Mouse (Mus musculus): Measurements from ENCODE around the gene Dnmt3a. TPM values are rescaled to one million over a fixed set of nuclear protein-coding genes. Genes with fewer than 3 reads are reported as not detected.

The Dnmt3a gene
- 100 to 1,000 TPM; 124 to 136 TPM for total RNA-seq (2021)
- long read RNA-seq, experiment 1, partial matches to known transcripts = 5 of 17 reads
- long read RNA-seq, experiment 1, other reads (novel, unspliced or antisense) = 12 of 17 reads
- long read RNA-seq, experiment 2, full-length matches to known transcripts = 11 of 74 reads
- long read RNA-seq, experiment 2, partial matches to known transcripts = 8 of 74 reads
- long read RNA-seq, experiment 2, other reads (novel, unspliced or antisense) = 55 of 74 reads

DNA sequence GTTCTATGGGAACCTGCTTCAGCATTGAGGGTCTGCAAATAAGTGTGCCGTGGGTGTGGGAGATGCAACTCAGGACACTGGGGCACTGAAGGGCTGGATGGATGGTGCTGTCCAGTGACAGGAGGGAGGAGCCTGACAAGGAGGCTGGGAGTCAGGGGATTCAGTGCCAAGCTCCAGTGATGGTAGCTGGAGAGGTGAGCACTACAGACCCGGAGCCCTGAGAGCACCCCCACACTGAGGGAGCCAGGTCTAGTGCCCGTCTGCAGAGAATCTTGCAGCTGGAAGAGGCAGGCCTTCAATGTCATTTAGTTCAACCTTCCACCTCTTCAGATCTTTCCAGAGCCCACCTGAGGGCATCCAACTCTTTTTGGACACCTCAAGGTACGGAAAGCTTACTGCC lies at the start of gene Dnmt3a:
TSS of gene Dnmt3a (plus strand) at position 156 of the 400 bp plus-strand sequence.
- no peak for DNase-seq (ENCODE audit: low spot score in 2 of 2)

DNA sequence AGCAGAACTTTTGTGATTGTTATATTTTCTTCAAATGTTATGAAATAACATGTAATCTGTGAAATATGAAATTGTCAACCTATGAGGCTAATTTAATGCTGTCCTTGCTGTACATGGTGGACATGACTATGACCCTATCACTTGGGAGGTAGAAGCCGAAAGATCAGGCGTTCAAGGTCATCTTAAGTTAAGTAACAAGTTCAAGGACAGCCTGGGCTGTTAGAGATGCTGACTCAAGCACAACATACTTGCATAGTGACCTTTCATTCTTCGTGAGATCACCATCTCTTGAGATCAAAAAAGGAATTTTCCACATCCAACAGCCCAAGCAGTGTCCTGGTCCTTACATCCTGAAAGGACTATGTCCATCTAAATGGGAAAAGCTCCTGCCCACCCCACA lies 49.6 kb upstream of the Dnmt3a start:
- DNase-seq (ENCODE audit: low spot score in 2 of 2) = no peak

DNA sequence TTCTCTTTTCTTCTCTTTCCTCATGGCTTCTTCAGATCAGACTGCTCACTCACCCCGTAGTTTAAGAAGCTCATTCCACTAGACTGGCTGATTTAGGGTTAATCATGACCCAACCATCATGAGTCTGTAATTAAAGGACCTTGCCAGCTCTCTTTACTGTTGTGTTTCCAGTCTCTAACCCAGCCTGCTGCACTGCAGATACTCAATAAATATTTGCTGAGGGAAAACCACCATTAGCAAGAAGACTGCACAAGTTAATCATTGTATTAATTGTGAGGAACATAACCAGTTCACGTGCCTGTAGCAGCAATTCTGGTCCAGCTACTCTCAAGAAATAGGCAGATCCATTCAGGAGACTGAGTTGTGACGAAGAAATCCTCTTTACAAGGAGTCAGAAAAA lies 47.7 kb upstream of the Dnmt3a start:
- no peak for DNase-seq (ENCODE audit: low spot score in 2 of 2)

DNA sequence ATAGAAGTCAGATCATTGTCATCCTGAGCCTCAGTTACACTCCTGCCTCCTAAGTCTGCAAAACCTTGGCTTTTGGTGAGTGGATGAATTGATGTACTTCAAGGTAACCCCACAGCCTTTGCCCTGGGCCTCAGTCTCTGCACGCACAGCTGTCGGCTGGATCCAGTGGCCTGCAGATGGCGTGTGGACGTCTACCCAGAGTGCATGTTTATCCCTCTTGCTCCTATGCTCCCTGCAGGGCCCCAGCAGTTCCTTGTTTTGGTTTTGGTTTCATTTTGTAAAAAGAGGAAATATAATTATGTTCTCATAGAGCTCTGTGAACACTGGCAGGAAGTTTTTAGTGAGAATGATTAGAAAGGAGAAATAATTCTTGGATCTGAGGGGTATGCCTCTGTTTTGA lies 46.4 kb upstream of the Dnmt3a start:
- peak in 1 of 2 experiments; percentile 24 for DNase-seq (ENCODE audit: low spot score in 2 of 2)

DNA sequence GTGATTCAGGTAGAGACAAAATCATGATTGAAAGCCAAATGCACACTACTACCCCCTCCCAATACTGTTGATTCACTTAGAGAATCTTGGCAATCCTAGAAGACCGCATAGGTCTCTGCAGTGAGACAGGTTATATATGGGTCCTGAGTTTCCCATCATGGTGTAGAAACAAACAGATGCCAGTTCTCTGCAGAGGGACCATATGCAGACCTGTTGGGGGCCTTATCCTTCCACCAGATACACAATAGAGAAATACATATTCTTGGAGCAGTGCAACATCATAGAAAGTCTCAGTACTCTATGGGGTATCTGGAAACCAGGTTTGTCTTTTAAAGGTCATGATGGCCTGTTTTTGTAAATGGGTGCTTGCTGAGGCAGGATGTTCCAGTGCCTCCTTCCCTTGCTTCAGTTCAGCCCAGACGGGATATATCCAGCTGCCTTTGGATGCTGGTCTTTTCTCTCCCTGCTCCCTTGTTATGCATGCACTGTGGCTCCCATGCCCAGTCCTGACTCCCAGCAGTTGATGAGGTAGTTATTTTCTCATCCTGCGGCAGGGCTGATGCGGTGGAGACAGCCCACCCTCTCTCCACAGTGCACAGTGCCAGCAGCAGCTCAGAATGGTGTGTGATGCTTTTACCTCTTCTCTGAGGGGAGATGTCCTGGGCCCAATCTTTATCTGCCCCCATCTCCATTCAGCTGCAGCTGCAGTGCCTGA lies 44.8 kb upstream of the Dnmt3a start:
- no peak for DNase-seq (ENCODE audit: low spot score in 2 of 2)

DNA sequence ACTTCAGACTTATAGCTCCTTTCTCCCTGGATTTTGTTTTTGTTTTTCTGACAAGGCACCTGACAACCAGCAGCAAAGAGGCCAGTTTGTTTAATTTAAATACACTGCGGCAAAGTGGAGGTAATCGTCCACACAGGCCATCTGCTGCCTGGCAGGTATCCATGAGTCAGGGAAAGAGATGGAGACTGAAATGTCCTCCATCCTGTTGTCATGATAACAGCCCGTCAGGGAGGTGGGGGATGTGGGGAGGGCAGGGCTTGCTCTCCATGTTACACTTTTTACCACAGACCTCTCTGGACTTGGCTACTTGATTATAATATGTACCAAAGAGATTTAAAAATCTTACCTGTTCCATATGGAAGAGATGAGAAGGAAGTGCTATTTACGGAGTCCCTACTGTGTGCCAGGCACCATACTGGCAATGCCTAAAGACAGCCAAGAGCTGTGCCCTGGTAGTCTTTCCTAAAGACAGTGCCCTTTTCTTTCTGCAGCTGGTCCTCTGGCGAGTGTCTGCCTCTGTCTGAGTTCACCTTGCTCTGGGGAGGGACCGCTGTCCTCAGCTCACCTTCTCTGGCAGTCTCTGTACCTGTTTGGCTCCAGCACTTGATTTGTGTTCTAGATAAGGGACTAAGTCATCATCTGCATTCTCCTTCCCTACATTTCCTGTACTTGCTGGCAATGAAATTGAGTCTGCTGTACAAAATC lies 44.1 kb upstream of the Dnmt3a start:
- no peak for DNase-seq (ENCODE audit: low spot score in 2 of 2)

DNA sequence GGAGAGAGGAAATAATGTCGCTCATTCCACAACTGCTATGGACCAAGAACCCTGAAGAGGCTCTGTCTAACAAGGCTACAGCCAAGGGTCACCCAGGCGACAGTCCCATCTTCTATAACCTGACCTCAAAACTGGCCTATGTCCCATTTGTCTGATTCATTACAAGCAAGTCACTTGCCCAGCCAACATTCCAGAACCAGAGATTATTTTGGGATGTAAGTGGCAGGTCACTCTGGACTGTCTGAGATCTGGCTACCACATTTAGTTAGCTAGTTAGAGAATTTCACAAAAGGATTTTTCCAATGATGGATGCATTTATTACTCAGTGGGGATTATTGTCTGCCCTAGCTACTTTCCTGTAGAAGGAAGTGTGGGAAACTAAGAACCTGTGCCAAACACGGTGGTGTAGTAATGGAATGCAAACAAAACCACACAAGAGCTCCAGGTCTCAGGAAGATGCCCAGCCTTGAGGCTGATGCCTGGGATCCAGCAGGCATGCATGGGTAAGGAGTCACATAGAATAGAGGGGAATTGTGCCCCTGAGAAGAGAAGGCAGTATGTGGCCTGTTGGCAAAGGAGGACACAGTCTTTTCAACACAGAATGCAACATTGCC lies 41.5 kb upstream of the Dnmt3a start:
- DNase-seq (ENCODE audit: low spot score in 2 of 2) = no peak

DNA sequence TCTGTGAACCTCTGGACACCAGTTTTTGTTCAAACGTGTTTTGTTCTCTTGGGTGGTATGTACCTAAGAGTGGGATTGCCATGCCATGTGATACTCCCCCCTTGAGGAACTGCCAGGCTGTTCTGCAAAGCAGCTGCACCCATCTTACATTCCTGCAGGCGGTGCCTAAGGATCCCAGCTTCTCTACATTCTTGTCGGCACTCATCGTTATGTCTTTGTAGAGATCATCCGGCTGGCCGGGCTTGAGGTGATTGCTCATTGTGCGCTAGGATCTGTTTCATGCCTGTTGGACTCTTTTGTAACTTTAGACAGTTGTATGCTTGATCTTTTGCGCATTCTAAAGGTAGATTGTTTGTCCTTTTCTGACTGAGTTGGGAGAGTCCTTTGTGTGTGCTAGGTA lies 38.4 kb upstream of the Dnmt3a start:
- no peak for DNase-seq (ENCODE audit: low spot score in 2 of 2)

DNA sequence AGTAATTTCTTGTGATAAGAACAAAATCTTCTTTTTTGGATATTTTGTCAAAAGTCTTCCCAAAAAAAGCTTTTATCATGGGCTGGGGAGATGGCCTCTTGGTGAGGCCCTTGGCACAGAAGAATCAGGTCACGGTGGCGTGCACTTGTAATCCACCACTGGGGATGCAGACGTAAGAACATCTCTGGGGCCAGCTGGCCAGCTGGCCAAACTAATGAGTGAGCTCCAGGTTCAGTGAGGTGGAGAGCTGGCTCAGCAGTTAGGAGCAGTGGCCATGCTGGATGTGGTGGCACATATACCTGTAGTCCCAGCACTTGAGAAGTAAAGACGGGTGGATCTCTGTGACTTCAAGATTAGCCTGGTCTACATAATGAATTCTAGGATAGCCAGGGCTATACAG lies 37.4 kb upstream of the Dnmt3a start:
- no peak for DNase-seq (ENCODE audit: low spot score in 2 of 2)

DNA sequence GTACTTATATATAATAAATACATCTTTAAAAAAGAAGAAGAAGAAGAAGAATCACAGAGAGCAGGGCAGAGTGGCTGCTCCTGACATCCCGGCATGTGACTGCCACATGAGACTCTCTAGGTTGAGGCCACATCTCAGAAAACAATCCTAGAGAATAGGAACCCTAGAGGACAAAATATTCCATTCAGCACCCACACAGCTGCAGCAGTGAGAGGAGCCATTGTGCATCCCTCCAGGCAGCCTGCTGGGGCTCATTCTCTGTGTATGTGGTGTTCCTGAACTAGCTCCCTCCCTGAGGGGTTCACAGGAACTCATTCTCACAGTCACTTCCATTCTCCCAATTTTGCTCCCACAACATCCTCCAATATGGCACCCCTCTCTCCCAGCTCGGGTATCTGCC lies 35.3 kb upstream of the Dnmt3a start:
- DNase-seq (ENCODE audit: low spot score in 2 of 2) = no peak

DNA sequence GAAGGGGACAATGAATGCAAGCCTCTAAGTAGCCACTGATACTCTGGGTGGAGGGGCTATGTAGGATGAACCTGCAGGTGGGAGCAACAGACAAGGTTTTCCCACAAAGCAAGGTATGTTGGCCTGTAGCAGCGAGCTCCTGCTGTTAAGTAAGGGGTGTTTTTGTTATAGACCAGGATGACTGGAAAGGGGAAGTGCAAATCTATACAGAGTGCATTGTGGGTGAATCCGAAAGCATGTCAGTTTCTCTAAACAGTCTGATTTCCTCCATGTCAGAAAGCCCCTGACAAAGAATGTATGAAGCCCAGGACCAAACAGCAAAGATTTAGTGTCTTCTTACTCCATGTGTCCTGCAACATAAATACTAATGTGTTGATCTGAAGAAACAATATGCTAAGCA lies 34.7 kb upstream of the Dnmt3a start:
- DNase-seq (ENCODE audit: low spot score in 2 of 2) = no peak

DNA sequence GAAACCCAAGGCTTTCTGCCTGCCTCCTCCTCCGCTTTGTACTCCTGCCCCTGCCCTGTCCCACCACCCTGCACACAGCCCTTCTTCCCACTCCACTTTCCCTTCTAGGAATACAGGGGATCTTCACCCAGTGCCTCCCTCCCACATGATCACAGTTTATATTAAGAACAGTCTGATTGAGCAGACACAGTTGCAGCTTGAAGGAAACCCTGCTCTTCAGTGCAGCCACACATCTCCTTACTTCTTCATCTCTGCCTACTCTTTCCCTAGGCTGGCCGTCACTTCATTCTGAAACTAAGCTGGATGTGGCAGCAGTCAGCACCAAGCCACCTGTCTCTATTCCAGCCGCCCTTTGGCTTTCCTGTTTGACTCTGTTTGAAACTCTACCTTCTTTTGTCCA lies 32.2 kb upstream of the Dnmt3a start:
- DNase-seq (ENCODE audit: low spot score in 2 of 2) = no peak

DNA sequence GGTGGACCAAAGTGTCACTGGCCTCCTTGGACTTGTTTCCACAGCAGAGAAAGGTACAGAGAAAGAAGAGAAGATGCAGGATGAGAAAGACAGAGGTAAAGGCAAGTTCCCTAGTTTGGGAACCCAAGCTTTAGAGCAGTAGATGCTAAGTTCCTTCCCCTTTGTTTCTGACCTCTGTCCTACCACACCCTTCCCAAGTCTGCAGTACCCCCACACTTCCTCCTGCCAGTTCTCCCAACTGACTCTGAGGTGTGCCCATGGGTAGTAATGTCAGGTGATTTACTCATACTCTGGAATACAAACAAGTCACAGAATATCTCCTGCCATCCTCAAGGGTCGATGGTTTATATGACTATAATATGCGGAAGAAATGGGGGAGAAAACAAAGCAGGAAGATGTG lies 29.8 kb upstream of the Dnmt3a start:
- DNase-seq (ENCODE audit: low spot score in 2 of 2) = no peak

DNA sequence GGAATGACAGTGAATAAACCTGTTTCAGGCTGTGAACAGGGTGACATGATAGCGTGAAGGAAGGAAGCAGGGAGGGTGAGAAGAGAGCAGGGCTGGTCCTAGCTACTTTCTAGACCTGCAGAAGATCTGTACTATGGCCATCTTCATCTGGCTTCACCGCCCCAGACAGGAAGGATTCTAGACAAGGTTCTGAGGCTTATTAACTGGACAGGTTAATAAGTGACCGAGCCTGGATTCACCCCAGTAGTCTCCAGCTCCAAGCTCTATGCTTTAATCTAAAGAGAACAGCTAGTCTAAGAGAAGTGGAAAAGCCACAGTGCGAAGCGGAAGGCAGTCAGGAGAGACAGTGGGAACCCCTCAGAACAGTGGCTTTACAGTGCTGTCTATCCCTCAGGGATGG lies 28.1 kb upstream of the Dnmt3a start:
- no peak for DNase-seq (ENCODE audit: low spot score in 2 of 2)

DNA sequence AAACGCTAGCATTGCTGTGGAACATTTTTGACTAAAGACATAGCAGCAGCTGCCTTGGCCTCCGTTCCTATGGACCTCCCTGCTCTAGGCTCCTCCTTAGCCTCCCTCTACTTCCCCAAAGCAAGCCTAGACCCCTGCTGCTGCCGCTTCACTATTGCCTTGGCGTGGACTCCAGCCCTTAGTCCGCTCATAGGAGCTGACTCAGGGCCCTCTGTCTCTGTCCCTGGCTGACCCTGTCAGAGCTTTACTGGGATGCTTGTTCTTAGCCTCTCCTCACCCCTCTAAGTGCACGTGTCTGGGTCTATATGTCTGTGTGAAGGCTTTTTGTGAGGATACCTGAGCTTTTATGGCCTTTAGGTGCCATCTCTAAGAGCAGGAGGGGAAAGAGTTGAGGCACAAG lies 27.5 kb upstream of the Dnmt3a start:
- DNase-seq (ENCODE audit: low spot score in 2 of 2) = no peak

DNA sequence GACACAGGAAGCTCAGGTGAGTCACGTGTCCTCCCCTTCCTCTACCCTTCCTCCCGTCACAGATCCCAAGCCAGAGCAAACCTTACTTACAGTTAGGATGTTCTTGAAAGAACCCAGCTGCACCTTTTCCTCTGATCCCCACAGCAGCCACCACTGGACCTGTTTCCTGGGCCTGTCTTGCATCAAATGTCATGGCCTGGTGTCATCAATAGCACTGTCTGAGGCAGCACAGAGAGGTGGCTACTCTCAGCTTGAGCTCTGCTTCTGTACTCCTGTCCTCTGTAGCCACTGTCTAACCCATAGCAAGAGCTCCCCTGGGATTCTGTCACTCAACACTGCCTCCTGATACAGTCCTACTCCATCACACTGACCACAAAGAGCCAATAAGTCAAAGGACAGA lies 26.2 kb upstream of the Dnmt3a start:
- DNase-seq (ENCODE audit: low spot score in 2 of 2) = no peak

DNA sequence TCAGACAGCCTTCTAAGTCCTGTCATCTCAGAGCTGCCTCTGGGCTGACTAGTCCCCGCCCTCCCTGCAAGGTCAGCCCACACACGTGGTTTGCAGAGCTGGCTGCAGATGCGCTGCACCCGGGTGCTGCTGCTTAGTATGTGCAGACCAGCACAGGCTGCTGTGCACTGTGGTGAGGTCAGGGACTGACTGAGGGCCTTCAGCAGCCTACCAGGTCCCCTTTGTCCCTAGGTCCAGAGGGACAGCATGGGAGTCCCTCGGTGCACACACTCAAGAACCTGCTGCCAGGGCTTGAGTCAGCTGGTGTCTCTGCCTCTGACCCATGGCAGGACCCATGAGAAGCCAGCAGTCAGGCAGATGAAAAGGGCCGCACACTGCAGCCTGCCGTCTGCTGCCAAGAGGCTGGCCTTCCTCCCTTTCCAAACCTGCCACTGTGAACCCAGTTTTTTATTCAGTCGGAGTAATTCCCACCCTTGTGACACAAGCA lies 25.4 kb upstream of the Dnmt3a start:
- DNase-seq (ENCODE audit: low spot score in 2 of 2) = peak; percentile 28 to 65

DNA sequence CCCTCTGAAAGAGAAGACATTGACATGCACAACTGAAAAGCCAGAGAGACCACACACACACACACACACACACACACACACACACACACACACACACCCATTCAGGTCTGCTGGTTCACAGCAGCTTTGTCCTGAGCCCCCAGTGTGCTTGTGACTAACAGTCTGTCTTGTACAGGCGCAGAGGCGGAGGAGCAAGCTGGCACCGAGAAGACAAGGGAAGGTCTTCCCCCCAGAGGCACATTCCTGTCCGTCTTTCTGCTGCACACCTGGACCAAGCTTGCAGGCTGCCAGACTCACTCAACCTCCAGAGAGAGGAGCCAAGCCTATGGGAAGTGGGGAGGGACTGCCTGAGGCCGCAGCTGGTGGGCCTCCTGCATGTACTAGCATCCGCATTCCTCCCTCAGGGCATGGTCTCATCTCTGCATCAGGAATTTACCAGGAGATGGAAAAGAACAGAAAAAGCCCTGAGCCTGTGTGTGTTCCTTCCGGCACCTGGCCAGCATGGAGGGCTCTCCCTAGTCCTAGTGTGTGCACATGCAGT lies 24.8 kb upstream of the Dnmt3a start:
- no peak for DNase-seq (ENCODE audit: low spot score in 2 of 2)

DNA sequence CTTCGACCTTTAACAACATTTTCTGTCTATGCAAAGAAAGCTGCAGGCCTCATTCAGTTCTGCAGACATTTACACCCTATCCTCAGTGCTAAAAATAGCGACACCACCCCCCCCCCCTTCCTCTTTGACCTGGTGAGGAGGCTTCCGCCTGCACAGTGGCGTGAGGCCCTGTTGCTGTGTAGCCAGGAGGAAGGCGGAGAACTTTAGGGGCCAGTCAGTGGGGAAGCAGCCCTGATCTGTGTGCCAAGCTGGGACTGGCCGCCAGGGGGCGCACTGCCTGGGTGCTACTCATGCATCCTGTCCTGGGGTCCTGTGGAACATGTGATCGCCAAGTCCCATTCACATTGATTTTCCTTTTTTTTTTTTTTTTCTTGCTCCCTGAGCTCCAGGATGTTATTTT lies 24.3 kb upstream of the Dnmt3a start:
- DNase-seq (ENCODE audit: low spot score in 2 of 2) = peak; percentile 85 to 91

DNA sequence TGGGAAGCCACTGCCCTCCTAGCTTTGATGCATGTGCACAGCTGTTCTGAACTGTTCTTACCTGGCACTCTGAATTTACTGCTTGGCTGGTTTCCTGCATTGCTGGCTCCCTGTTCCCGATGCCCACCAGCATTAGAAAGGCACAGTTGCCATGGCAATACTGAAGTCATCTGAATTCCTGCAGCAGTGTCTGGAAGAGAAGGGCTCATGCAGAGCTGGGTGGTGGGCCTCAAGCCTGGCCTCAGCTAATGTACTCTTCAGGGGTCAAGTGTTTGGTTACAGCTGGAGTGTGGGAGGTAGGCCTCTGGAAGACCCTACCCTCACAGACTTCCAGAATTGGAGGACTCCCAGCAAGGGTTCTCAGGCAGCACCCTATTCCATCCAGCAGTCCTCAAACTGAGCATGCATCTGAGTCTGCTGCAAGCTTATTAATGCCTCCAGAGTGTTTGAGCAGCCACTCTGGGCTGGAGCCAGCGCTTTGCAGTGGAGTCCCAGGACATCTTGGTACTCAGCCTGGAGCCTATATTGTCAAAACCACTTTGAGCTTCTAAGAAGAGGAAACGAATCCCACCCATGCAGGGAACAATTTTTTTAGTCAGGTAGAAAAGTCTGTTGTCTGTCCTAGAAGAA lies 22.5 kb upstream of the Dnmt3a start:
- DNase-seq (ENCODE audit: low spot score in 2 of 2) = no peak

DNA sequence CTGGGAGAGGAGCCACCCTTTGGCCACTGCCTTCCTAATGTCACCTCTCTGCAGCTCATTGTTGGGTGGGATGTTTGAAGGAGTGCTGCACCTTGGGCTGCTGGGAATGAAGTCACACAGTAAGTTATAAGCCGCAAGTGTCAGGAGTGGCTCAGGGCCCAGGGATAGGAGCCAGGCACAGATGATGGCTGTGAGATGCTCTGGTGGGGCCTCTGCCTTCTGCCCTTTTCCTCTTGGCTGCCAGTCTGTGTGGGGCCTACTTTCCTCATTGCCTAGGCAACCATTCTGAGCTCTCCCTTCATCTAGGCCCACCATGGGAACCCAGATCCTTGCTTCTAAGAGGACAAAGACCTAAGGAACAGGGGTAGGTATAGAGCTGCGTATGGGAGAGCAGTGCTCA lies 21.5 kb upstream of the Dnmt3a start:
- no peak for DNase-seq (ENCODE audit: low spot score in 2 of 2)
